Mouse (Mus musculus): ENCODE results near the gene Rps15. TPM values are rescaled to one million over a fixed set of nuclear protein-coding genes. Genes with fewer than 3 reads are reported as not detected.
A peak's percentile ranks its signal among the peaks of the same experiment; 100 is the strongest.

The Rps15 gene
- polyA plus RNA-seq, 1 experiment from 2014 or later, result 1,092 TPM

GRCm38 (mm10) chr10:80329273-80330081, 37.2 kb downstream of the Rps15 start, which contains the start of the genes Pcsk4 and Reep6:
Gene Pcsk4 (minus strand): TSS chr10:80329498.
Gene Reep6 (plus strand): TSS chr10:80329953.
- WGBS, result 4% methylated on average over 36 of the region's 36 CpGs
- no peaks in the 10 kb centered on the region for H3K9me3 ChIP-seq (replicated peaks)
- peak within 1 kb of the TSS; percentile 61 for H3K4me3 ChIP-seq
- peak; percentile 95 for DNase-seq (ENCODE audit: low spot score)
- H3K4me1 ChIP-seq, result peaks cover 31% of the 10 kb centered on the region
- H3K27me3 ChIP-seq (ENCODE audit: low read depth, poor library complexity, severe bottlenecking), result peaks cover 80% of the 10 kb centered on the region
- H3K27ac ChIP-seq, result peak within 1 kb of the TSS; percentile 70
- no peaks in the 10 kb centered on the region for H3K36me3 ChIP-seq

DNA sequence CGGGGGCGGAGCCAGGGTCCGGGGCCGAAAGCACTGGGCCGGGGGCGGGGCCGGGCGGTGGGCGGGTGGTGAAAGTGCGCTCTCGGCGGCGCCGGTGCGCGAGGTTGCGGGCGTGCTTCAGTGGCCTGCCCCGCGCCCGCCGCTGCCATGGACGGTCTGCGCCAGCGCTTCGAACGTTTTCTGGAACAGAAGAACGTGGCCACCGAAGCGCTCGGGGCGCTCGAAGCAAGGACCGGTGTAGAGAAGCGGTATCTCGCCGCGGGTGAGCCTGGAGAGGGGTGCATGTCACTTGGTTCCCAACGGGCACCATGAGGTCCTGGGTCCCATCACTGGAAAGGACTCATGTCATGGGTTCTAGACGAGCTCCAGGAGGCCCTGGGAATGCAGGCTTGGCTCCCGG, 37.8 kb downstream of the Rps15 start:
- no peaks in the 10 kb centered on the region for H3K36me3 ChIP-seq
- peaks cover 25% of the 10 kb centered on the region for H3K4me1 ChIP-seq
- 2% methylated on average over 41 of the region's 41 CpGs for WGBS
- peaks cover 80% of the 10 kb centered on the region for H3K27me3 ChIP-seq (ENCODE audit: low read depth, poor library complexity, severe bottlenecking)
- DNase-seq (ENCODE audit: low spot score), result no peak
- peak overlapping the region; percentile 70 for H3K27ac ChIP-seq
- H3K4me3 ChIP-seq, result peak overlapping the region; percentile 61
- H3K9me3 ChIP-seq (replicated peaks), result no peaks in the 10 kb centered on the region

GRCm38 (mm10) chr10:80330888-80331287, 38.6 kb downstream of the Rps15 start:
- Histone ChIP-seq H3K4me1 (peaks cover 24% of the 10 kb centered on the region), H3K9me3 (replicated peaks) (no peaks in the 10 kb centered on the region), H3K27me3 (ENCODE audit: low read depth, poor library complexity, severe bottlenecking) (peaks cover 80% of the 10 kb centered on the region), H3K36me3 (peaks cover 4% of the 10 kb centered on the region; the same call in 1 of the 2 replicates), H3K4me3 (peak overlapping the region; percentile 61), H3K27ac (no peak overlapping the region)
- WGBS, result 80% methylated on average over 2 of the region's 2 CpGs
- no peak for DNase-seq (ENCODE audit: low spot score)

GRCm38 (mm10) chr10:80331636-80332524, 39.6 kb downstream of the Rps15 start:
- Histone ChIP-seq H3K4me1 (peaks cover 30% of the 10 kb centered on the region), H3K27ac (no peak overlapping the region), H3K27me3 (ENCODE audit: low read depth, poor library complexity, severe bottlenecking) (peaks cover 82% of the 10 kb centered on the region), H3K4me3 (0 out of 2 replicates have a peak overlapping the region, but pooled peaks have one; percentile 7), H3K36me3 (peaks cover 4% of the 10 kb centered on the region; the same call in 1 of the 2 replicates), H3K9me3 (replicated peaks) (no peaks in the 10 kb centered on the region)
- no peak for DNase-seq (ENCODE audit: low spot score)
- 52% methylated on average over 10 of the region's 10 CpGs for WGBS

GRCm38 (mm10) chr10:80332525-80332989, 40.3 kb downstream of the Rps15 start:
- 80% methylated on average over 5 of the region's 5 CpGs for WGBS
- Histone ChIP-seq H3K27ac (no peak overlapping the region), H3K4me1 (peaks cover 30% of the 10 kb centered on the region), H3K9me3 (replicated peaks) (no peaks in the 10 kb centered on the region), H3K36me3 (peaks cover 4% of the 10 kb centered on the region; the same call in 1 of the 2 replicates), H3K27me3 (ENCODE audit: low read depth, poor library complexity, severe bottlenecking) (peaks cover 79% of the 10 kb centered on the region), H3K4me3 (0 out of 2 replicates have a peak overlapping the region, but pooled peaks have one; percentile 7)
- DNase-seq (ENCODE audit: low spot score), result no peak

GRCm38 (mm10) chr10:80336263-80336662, 44.0 kb downstream of the Rps15 start:
- peaks cover 4% of the 10 kb centered on the region; the same call in 1 of the 2 replicates for H3K36me3 ChIP-seq
- no peak overlapping the region for H3K4me3 ChIP-seq
- H3K27me3 ChIP-seq (ENCODE audit: low read depth, poor library complexity, severe bottlenecking), result peaks cover 76% of the 10 kb centered on the region
- no peaks in the 10 kb centered on the region for H3K9me3 ChIP-seq (replicated peaks)
- WGBS, result 88% methylated on average over 12 of the region's 12 CpGs
- peaks cover 18% of the 10 kb centered on the region for H3K4me1 ChIP-seq
- no peak overlapping the region for H3K27ac ChIP-seq
- DNase-seq (ENCODE audit: low spot score), result no peak

GRCm38 (mm10) chr10:80339941-80340750, 47.9 kb downstream of the Rps15 start:
- WGBS, result 23% methylated on average over 19 of the region's 19 CpGs
- DNase-seq (ENCODE audit: low spot score), result peak; percentile 95
- Histone ChIP-seq H3K27me3 (ENCODE audit: low read depth, poor library complexity, severe bottlenecking) (peaks cover 82% of the 10 kb centered on the region), H3K9me3 (replicated peaks) (no peaks in the 10 kb centered on the region), H3K36me3 (peaks cover 4% of the 10 kb centered on the region; the same call in 1 of the 2 replicates), H3K4me3 (peak overlapping the region; percentile 16; the same call in 1 of the 2 replicates), H3K27ac (no peak overlapping the region), H3K4me1 (peaks cover 49% of the 10 kb centered on the region)

DNA sequence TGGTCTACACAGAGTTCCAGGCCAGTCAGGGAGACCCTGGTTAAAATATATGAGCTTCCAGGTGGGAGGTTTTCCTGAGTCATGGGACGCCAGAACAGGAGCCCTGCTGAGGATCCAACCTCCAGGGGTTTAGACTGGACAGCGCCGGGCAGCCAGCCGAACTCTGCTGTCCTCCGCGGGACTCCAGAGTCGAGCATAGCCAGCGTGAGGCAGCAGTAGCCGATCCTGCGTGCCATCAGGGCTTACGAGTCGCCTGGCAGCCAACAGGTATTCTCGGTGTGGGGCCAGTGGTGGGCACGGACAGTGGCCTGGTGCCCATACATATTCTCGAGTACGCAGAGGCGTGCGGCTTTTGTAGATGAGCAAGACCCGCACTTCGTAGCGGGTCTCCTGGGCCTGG, 48.8 kb downstream of the Rps15 start:
- Histone ChIP-seq H3K27ac (no peak overlapping the region), H3K4me1 (peaks cover 53% of the 10 kb centered on the region), H3K9me3 (replicated peaks) (no peaks in the 10 kb centered on the region), H3K36me3 (no peaks in the 10 kb centered on the region), H3K4me3 (peak overlapping the region; percentile 44; the same call in 1 of the 2 replicates), H3K27me3 (ENCODE audit: low read depth, poor library complexity, severe bottlenecking) (peaks cover 82% of the 10 kb centered on the region)
- WGBS, result 15% methylated on average over 21 of the region's 21 CpGs
- no peak for DNase-seq (ENCODE audit: low spot score)

DNA sequence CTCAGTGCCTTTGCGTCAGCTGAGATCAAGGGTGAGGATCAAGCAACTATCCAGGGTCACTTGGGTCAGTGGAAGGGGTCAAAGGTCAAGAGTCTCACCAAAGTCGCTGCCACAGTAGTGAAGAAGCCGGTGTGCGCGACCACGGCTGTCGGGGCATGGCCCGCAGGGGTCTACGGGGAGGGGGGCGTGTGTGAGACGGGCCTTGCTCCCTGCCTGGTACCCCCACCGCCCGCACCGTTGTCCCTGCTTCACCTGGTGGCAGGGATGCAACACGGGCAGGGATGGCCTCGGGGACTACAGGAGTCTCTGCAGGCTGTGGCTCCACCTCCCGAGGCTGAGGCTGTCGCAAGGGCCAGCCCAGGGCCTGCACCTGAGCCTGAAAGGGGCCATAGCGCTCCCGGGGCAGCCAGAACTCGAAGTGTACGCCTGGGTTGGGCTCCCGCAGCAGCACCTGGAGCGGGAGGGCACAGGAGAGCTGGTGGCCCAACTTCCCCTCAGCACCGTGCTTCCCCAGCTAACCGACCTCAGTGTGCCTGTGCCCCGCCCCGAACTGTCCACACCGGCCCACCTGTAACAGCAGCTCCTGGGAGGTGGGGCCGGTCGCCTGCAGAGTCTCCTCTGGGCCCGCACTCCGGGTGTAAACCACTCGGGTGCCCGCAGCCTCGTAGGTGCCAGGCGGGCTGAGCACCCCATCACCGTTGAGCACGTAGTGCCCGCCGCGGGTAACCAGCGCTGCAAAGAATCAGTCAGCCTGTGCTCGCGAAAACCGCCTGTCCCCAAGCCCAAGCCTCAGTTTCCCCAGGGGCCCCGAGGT, 49.4 kb downstream of the Rps15 start:
- Histone ChIP-seq H3K27ac (0 out of 2 replicates have a peak overlapping the region, but pooled peaks have one; percentile 12), H3K4me3 (peak overlapping the region; percentile 44), H3K36me3 (no peaks in the 10 kb centered on the region), H3K9me3 (replicated peaks) (no peaks in the 10 kb centered on the region), H3K27me3 (ENCODE audit: low read depth, poor library complexity, severe bottlenecking) (peaks cover 83% of the 10 kb centered on the region), H3K4me1 (peaks cover 48% of the 10 kb centered on the region)
- DNase-seq (ENCODE audit: low spot score), result no peak
- WGBS, result 4% methylated on average over 47 of the region's 47 CpGs

DNA sequence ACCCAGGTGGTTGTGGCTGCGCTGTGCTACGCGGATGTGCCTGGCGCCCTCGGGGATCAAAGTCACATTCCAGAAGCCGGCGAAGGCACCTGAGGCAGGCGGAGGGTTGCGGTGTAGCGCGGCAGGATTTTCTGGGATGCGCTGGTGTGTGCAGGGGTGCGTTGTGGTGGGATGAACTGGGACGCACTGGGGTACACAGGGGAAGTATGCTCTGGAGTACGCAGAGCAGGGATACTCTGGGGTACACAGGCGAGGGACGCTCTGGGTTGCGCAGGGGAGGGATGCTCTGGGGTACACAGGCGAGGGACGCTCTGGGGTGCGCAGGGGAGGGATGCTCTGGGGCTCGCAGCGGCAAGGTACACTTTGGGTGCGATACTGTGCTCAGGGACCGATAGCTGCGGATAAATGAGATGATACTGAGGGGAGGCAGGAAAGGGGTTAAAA, 50.1 kb downstream of the Rps15 start:
- WGBS, result under 1% methylated on average over 26 of the region's 26 CpGs
- H3K4me3 ChIP-seq, result peak overlapping the region; percentile 44
- H3K27me3 ChIP-seq (ENCODE audit: low read depth, poor library complexity, severe bottlenecking), result peaks cover 86% of the 10 kb centered on the region
- DNase-seq (ENCODE audit: low spot score), result no peak
- no peaks in the 10 kb centered on the region for H3K36me3 ChIP-seq
- no peaks in the 10 kb centered on the region for H3K9me3 ChIP-seq (replicated peaks)
- H3K27ac ChIP-seq, result no peak overlapping the region
- H3K4me1 ChIP-seq, result peaks cover 47% of the 10 kb centered on the region

DNA sequence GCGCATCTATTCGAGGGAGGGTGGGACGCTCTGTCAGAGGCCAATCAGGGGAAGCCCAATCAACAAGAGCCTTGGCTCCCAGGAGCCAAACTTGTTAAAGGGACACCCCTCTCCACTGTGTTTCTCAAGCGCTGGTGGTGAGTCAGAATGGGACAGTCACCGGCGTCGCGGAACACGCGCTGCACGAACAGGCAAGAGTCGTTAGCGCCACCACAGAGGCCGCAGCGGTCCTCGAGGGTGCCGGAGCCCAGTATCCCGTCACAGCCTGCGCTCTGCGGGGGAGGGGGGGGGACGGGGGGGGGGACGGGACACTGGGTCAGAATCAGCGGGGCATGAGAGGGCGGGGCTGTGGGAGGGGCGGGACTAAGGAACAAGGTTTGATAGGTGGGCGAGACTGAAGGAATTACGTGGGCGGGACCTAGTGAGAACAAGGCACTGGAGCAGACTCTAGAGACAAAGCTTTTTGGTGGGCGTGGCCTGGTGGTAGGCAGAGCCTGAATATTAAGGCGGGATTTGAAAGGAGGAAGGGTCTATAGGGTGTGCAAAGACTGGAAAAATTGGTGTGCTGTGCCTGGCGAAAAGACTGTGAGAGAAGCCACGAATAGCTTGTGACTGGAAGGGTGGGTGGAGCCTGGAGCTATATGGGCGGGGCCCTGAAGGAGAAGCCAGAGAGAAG, 50.6 kb downstream of the Rps15 start:
- Histone ChIP-seq H3K27ac (no peak overlapping the region), H3K27me3 (ENCODE audit: low read depth, poor library complexity, severe bottlenecking) (peaks cover 92% of the 10 kb centered on the region), H3K9me3 (replicated peaks) (no peaks in the 10 kb centered on the region), H3K4me1 (peaks cover 49% of the 10 kb centered on the region), H3K4me3 (peak overlapping the region; percentile 44), H3K36me3 (no peaks in the 10 kb centered on the region)
- under 1% methylated on average over 22 of the region's 33 CpGs for WGBS
- peak; percentile 66 for DNase-seq (ENCODE audit: low spot score)
